Comparison of ENCODE assay signal across 12 mouse cellular contexts in the genomic region with DNA sequence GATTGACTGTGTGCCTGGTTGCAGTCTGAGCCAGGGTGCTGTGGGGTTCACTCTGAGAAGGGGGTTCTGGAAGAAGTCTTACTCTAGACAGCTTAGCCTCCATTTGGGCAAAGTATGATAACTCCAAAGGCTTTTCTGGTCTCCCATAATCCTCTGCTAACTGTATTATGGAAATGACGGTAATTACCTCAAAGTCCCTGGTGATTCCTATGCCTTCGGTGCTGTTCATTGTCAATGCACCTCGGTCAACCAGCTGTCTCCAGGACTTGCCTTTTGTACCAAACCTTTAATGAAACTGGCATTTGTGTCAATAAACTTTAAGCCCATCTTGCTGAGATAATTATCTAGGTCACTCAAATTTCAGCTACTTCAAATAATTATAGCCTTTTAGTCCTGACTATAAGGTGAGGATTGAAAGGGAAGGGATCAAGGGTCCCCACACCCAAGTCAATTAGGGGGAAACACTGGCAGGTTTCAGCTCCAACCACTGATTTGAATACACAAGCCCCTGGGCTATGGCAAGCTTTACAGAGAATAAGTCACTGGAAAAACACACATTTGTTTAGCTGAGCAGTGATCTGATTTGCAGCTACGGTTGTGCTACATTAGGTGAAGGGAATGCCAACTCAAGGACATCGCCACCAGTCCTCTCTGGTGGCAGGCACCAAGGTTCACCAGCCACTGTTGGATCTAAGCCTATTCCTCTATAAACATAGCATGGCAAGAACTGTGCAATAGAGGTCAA.
DNase-seq lines count a peak whose midpoint lies in the region; ATAC-seq and TF ChIP-seq lines count a peak whose summit lies in the region.
"Had no signal": no experiment of that assay in that cellular context is flagged by ENCODE, and none has a peak within 500 bp of the region (broad histone marks: within the 10 kb centered on the region; RNA-seq: fewer than 3 reads in every experiment).

No protein-coding gene starts in this region.

- H3K4me1 ChIP-seq in forebrain, embryonic 10.5 days: peaks cover 18% of the 10 kb centered on the region
- H3K4me1 ChIP-seq in forebrain, postnatal 0 days (ENCODE audit: insufficient read depth): no peaks in the 10 kb centered on the region
- H3K4me1 ChIP-seq in embryonic facial prominence, embryonic 10.5 days: peaks cover 18% of the 10 kb centered on the region
- peaks cover 9% of the 10 kb centered on the region for H3K4me1 ChIP-seq in hindbrain, embryonic 16.5 days (ENCODE audit: control insufficient read depth, insufficient read depth, low read depth, low read length)
- H3K4me1 ChIP-seq in midbrain, embryonic 16.5 days (ENCODE audit: control insufficient read depth, insufficient read depth, low read length): peaks cover 16% of the 10 kb centered on the region; the same call in 1 of the 2 replicates
- H3K4me1 ChIP-seq: liver, embryonic 13.5 days had no signal

- no peak for DNase-seq in forebrain, embryonic 10.5 days (ENCODE audit: extremely low spot score, low spot score)
- no peak for DNase-seq in forebrain, postnatal 0 days
- no peak for DNase-seq in embryonic facial prominence, embryonic 10.5 days (ENCODE audit: low spot score)
- DNase-seq in lung, postnatal 36 days: no peak
- no peak for DNase-seq in Muller cell, postnatal 12 days (ENCODE audit: inconsistent ontology term)
- no peak for DNase-seq in right cerebral cortex, postnatal 14 days
- DNase-seq: cerebellum, adult 18-20 months; liver, embryonic 13.5 days had no signal

- H3K36me3 ChIP-seq in forebrain, embryonic 10.5 days (replicated peaks): no peaks in the 10 kb centered on the region
- no peaks in the 10 kb centered on the region for H3K36me3 ChIP-seq in forebrain, postnatal 0 days (ENCODE audit: insufficient read depth)
- no peaks in the 10 kb centered on the region for H3K36me3 ChIP-seq in embryonic facial prominence, embryonic 10.5 days (replicated peaks)
- H3K36me3 ChIP-seq in hindbrain, embryonic 16.5 days (ENCODE audit: control insufficient read depth, insufficient read depth, low read length): no peaks in the 10 kb centered on the region
- H3K36me3 ChIP-seq in midbrain, embryonic 16.5 days (ENCODE audit: control insufficient read depth, insufficient read depth, low read length): no peaks in the 10 kb centered on the region
- H3K36me3 ChIP-seq: heart, embryonic 15.5 days; liver, embryonic 13.5 days had no signal

- peak overlapping the region; percentile 65 for H3K27ac ChIP-seq in forebrain, embryonic 10.5 days
- H3K27ac ChIP-seq in forebrain, postnatal 0 days (ENCODE audit: low read depth, low read length): no peak overlapping the region
- H3K27ac ChIP-seq in embryonic facial prominence, embryonic 10.5 days (replicated peaks): peak overlapping the region; percentile 61; the same call in 1 of the 2 replicates
- H3K27ac ChIP-seq in hindbrain, embryonic 16.5 days (ENCODE audit: low read depth, low read length): 0 out of 2 replicates have a peak overlapping the region, but pooled peaks have one; percentile 39
- peak overlapping the region; percentile 17; the same call in 1 of the 2 replicates for H3K27ac ChIP-seq in midbrain, embryonic 16.5 days (ENCODE audit: low read length)
- H3K27ac ChIP-seq: heart, embryonic 15.5 days; kidney, postnatal 0 days; liver, embryonic 13.5 days had no signal

- H3K9me3 ChIP-seq in forebrain, embryonic 10.5 days: no peaks in the 10 kb centered on the region
- no peaks in the 10 kb centered on the region for H3K9me3 ChIP-seq in forebrain, postnatal 0 days (ENCODE audit: low read length)
- H3K9me3 ChIP-seq in embryonic facial prominence, embryonic 10.5 days: no peaks in the 10 kb centered on the region
- H3K9me3 ChIP-seq in hindbrain, embryonic 16.5 days (ENCODE audit: control insufficient read depth, low read length): no peaks in the 10 kb centered on the region
- H3K9me3 ChIP-seq in midbrain, embryonic 16.5 days (replicated peaks; ENCODE audit: control insufficient read depth, low read length, poor library complexity, severe bottlenecking): no peaks in the 10 kb centered on the region
- H3K9me3 ChIP-seq: heart, embryonic 15.5 days; liver, embryonic 13.5 days had no signal

- no peak for TF ChIP-seq CTCF in forebrain, postnatal 0 days (IDR thresholded peaks at IDR 0.05; ENCODE audit: low read depth)

- H3K4me2 ChIP-seq in forebrain, postnatal 0 days (ENCODE audit: low read depth): no peak overlapping the region
- no peak overlapping the region for H3K4me2 ChIP-seq in hindbrain, embryonic 16.5 days (ENCODE audit: low read length)
- H3K4me2 ChIP-seq in midbrain, embryonic 16.5 days (ENCODE audit: low read length): no peak overlapping the region
- H3K4me2 ChIP-seq: liver, embryonic 13.5 days had no signal

- H3K27me3 ChIP-seq in forebrain, embryonic 10.5 days (ENCODE audit: poor library complexity, severe bottlenecking): no peaks in the 10 kb centered on the region
- no peaks in the 10 kb centered on the region for H3K27me3 ChIP-seq in forebrain, postnatal 0 days (ENCODE audit: insufficient read depth, low read length)
- no peaks in the 10 kb centered on the region for H3K27me3 ChIP-seq in embryonic facial prominence, embryonic 10.5 days (replicated peaks; ENCODE audit: low read depth, poor library complexity, severe bottlenecking)
- H3K27me3 ChIP-seq in hindbrain, embryonic 16.5 days (replicated peaks; ENCODE audit: control insufficient read depth, insufficient read depth, low read length): no peaks in the 10 kb centered on the region
- H3K27me3 ChIP-seq in midbrain, embryonic 16.5 days (ENCODE audit: control insufficient read depth, insufficient read depth, low read depth, low read length): no peaks in the 10 kb centered on the region
- H3K27me3 ChIP-seq: heart, embryonic 15.5 days had no signal

- no peak overlapping the region for H3K4me3 ChIP-seq in forebrain, embryonic 10.5 days
- no peak overlapping the region for H3K4me3 ChIP-seq in forebrain, postnatal 0 days (ENCODE audit: low read depth, low read length)
- H3K4me3 ChIP-seq in embryonic facial prominence, embryonic 10.5 days: no peak overlapping the region
- no peak overlapping the region for H3K4me3 ChIP-seq in hindbrain, embryonic 16.5 days (ENCODE audit: low read length)
- H3K4me3 ChIP-seq in midbrain, embryonic 16.5 days (ENCODE audit: low read depth, low read length): no peak overlapping the region
- H3K4me3 ChIP-seq: heart, embryonic 15.5 days; liver, embryonic 13.5 days had no signal

- ATAC-seq in forebrain, postnatal 0 days: no peak
- ATAC-seq in hindbrain, embryonic 16.5 days: no peak
- peak; percentile 54; the same call in 1 of the 2 replicates for ATAC-seq in midbrain, embryonic 16.5 days

- 47% methylated on average over 5 of the region's 5 CpGs for WGBS in forebrain, embryonic 10.5 days
- 24% methylated on average over 5 of the region's 5 CpGs for WGBS in forebrain, postnatal 0 days
- 49% methylated on average over 5 of the region's 5 CpGs for WGBS in embryonic facial prominence, embryonic 10.5 days
- 40% methylated on average over 5 of the region's 5 CpGs for WGBS in hindbrain, embryonic 16.5 days
- 30% methylated on average over 5 of the region's 5 CpGs for WGBS in midbrain, embryonic 16.5 days

- H3K9ac ChIP-seq in forebrain, postnatal 0 days: no peak overlapping the region
- H3K9ac ChIP-seq in hindbrain, embryonic 16.5 days (ENCODE audit: low read depth, low read length): no peak overlapping the region
- no peak overlapping the region for H3K9ac ChIP-seq in midbrain, embryonic 16.5 days (ENCODE audit: low read depth, low read length)
- H3K9ac ChIP-seq: heart, embryonic 15.5 days; liver, embryonic 13.5 days had no signal
